Mouse (Mus musculus): ENCODE measurements around the gene Camta1.

DNA sequence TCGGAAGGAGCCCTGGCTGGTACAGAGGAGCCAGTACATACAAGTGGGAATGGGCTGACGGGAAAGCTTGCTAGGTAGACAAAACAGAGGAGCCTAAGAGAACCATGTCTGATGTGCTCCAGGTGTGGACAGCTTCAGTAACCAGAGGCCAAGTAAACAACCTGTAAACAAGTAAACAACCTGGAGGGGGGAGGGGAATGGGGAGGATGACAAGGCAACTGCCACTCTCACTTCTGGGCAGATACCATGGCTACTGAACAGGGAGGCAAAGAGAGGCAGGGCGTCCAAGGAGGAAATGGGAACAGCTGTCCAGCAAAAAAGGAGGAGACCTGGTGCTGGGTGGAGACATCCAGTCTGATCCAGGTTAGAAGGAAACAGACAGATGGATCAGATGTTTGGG lies 88.0 kb downstream of the Camta1 start:
- TF ChIP-seq CTCF (IDR thresholded peaks at IDR 0.05; ENCODE audit: borderline replicate concordance, control insufficient read depth, extremely low read depth, insufficient read depth, low read length, poor library complexity) (no peak), POLR2A (IDR thresholded peaks at IDR 0.05; ENCODE audit: control insufficient read depth, extremely low read depth, insufficient read depth, low read length, poor library complexity) (no peak)
